Mouse (Mus musculus) adrenal gland, postnatal 10 days (tissue): ENCODE measurements around the gene 4930548H24Rik. TPM values are rescaled to one million over a fixed set of nuclear protein-coding genes. Genes with fewer than 3 reads are reported as not detected.

Source experiments
- total RNA-seq, 2 experiments: library from RNA; stranded (reverse); gene quantifications; 2 replicates each; pipeline ENCODE4 v1.2.3; 2021

The 4930548H24Rik gene
- total RNA-seq, 2 experiments from 2014 or later, result 0.24 to 0.58 TPM

Other genes with a start within 250 kb of the 4930548H24Rik start
- 10 to 100 TPM; 79.6 to 86.2 TPM for gene Nrbp1, start 244.9 kb upstream of the 4930548H24Rik start, total RNA-seq
- under 1 TPM in 1 of 2 experiments, not detected in 1; 0.97 TPM for gene Gm9970, start 244.5 kb upstream of the 4930548H24Rik start, total RNA-seq
- 1 to 10 TPM; 3.0 to 4.9 TPM for gene Krtcap3, start 234.0 kb upstream of the 4930548H24Rik start, total RNA-seq
- gene Ift172, start 194.6 kb upstream of the 4930548H24Rik start, total RNA-seq, result 10 to 100 TPM; 27.7 to 36.2 TPM
- 10 to 100 TPM in 1 of 2 experiments, 1 to 10 TPM in 1; 6.8 to 10.7 TPM for gene Fndc4, start 189.7 kb upstream of the 4930548H24Rik start, total RNA-seq
- gene Gckr, start 188.3 kb upstream of the 4930548H24Rik start, total RNA-seq, result 10 to 100 TPM; 14.5 to 32.1 TPM
- gene Zfp512, start 33.3 kb upstream of the 4930548H24Rik start, total RNA-seq, result 10 to 100 TPM; 17.8 to 26.0 TPM
- gene Gpn1, start 9.0 kb downstream of the 4930548H24Rik start, total RNA-seq, result 10 to 100 TPM; 22.9 to 23.3 TPM
- gene Slc4a1ap, start 41.3 kb downstream of the 4930548H24Rik start, total RNA-seq, result 10 to 100 TPM; 27.9 to 28.5 TPM
- gene Supt7l, start 42.1 kb downstream of the 4930548H24Rik start, total RNA-seq, result 10 to 100 TPM; 16.0 to 20.9 TPM
- 100 to 1,000 TPM; 282 to 285 TPM for gene Mrpl33, start 111.2 kb downstream of the 4930548H24Rik start, total RNA-seq
- 10 to 100 TPM in 1 of 2 experiments, 1 to 10 TPM in 1; 9.6 to 13.4 TPM for gene Rbks, start 211.9 kb downstream of the 4930548H24Rik start, total RNA-seq
- 10 to 100 TPM; 55.8 to 84.3 TPM for gene Babam2, start 211.9 kb downstream of the 4930548H24Rik start, total RNA-seq